Comparison of ENCODE assay signal across 8 mouse cellular contexts in genomic region chr6:50526597-50527024, GRCm38 (mm10). TPM values are rescaled to one million over a fixed set of nuclear protein-coding genes. Genes with fewer than 3 reads are reported as not detected.
DNase-seq lines count a peak whose midpoint lies in the region; ATAC-seq and TF ChIP-seq lines count a peak whose summit lies in the region.

No protein-coding gene starts in this region.

- H3K36me3 ChIP-seq in forebrain, embryonic 14.5 days (ENCODE audit: control insufficient read depth, insufficient read depth, low read length), result no peaks in the 10 kb centered on the region
- no peaks in the 10 kb centered on the region for H3K36me3 ChIP-seq in liver, adult 2 months (ENCODE audit: control insufficient read depth, insufficient read depth, low read length)

- DNase-seq in A20 (ENCODE audit: low read depth, low spot score) (peak; percentile 58), ES-CJ7 (ENCODE audit: low read depth, low spot score) (peak; percentile 75)
- DNase-seq in forebrain, embryonic 14.5 days (ENCODE audit: low spot score), result peak; percentile 84
- DNase-seq in kidney, adult 8-10 months, result peak; percentile 69 to 81
- DNase-seq in liver, adult 2 months (ENCODE audit: extremely low read depth, low read depth, low spot score), result peak; percentile 83
- peak; percentile 66 for DNase-seq in ovary, postnatal 14 days (ENCODE audit: low spot score)
- peak; percentile 47 for DNase-seq in yolk sac, embryonic 10.5 days (ENCODE audit: low spot score)

- peak; percentile 74 for ATAC-seq in cerebellum, adult (ENCODE audit: insufficient number of reproducible peaks, low FRiP score, low TSS enrichment)
- ATAC-seq in forebrain, embryonic 14.5 days, result no peak

- WGBS in forebrain, embryonic 14.5 days, result 23% methylated on average over 7 of the region's 7 CpGs
- 15% methylated on average over 7 of the region's 7 CpGs for WGBS in liver, adult 2 months

- no peak overlapping the region for H3K4me2 ChIP-seq in forebrain, embryonic 14.5 days (ENCODE audit: low read length)

- no peak for TF ChIP-seq POLR2A in liver, adult 2 months (IDR thresholded peaks at IDR 0.05; ENCODE audit: extremely low read depth, insufficient read depth, low read length)

- H3K4me3 ChIP-seq in forebrain, embryonic 14.5 days (ENCODE audit: low read depth, low read length), result no peak overlapping the region
- H3K4me3 ChIP-seq in liver, adult 2 months (ENCODE audit: insufficient read depth, low read depth, low read length), result no peak overlapping the region

- H3K9me3 ChIP-seq in forebrain, embryonic 14.5 days (replicated peaks; ENCODE audit: control insufficient read depth, low read length), result no peaks in the 10 kb centered on the region

- no peak overlapping the region for H3K9ac ChIP-seq in forebrain, embryonic 14.5 days (ENCODE audit: low read length)
- no peak overlapping the region for H3K9ac ChIP-seq in liver, adult 2 months (ENCODE audit: low read depth, low read length)

- H3K27me3 ChIP-seq in forebrain, embryonic 14.5 days (replicated peaks; ENCODE audit: control insufficient read depth, insufficient read depth, low read length), result no peaks in the 10 kb centered on the region
- H3K27me3 ChIP-seq in liver, adult 2 months (ENCODE audit: control insufficient read depth, insufficient read depth, low read length), result no peaks in the 10 kb centered on the region

- TF ChIP-seq CTCF in liver, adult 2 months (IDR thresholded peaks at IDR 0.05; ENCODE audit: low read depth, low read length), result peak; percentile 68

- H3K79me2 ChIP-seq in liver, adult 2 months (ENCODE audit: control insufficient read depth, insufficient read depth, low read length), result no peaks in the 10 kb centered on the region

- H3K27ac ChIP-seq in forebrain, embryonic 14.5 days (ENCODE audit: low read depth, low read length), result no peak overlapping the region
- no peak overlapping the region for H3K27ac ChIP-seq in liver, adult 2 months (replicated peaks; ENCODE audit: insufficient read depth, low read depth, low read length)

- no peaks in the 10 kb centered on the region for H3K4me1 ChIP-seq in forebrain, embryonic 14.5 days (ENCODE audit: control insufficient read depth, insufficient read depth, low read length)
- no peaks in the 10 kb centered on the region for H3K4me1 ChIP-seq in liver, adult 2 months (ENCODE audit: control insufficient read depth, insufficient read depth, low read length)

RNA-seq across cellular contexts. Expression of gene Cycs, which starts 39.7 kb away (rescaled TPM):
- 65.1 and 70.5 TPM in 2 replicates for polyA plus RNA-seq in forebrain, embryonic 14.5 days (2014; fragmentation: Nextera tagmentation; extraction: Ambion mirVana)
- 36.2 and 52.9 TPM in 2 replicates for total RNA-seq in liver, adult 2 months (2014; rRNA removed)
- 2.9 and 3.1 TPM in 2 replicates for polyA plus RNA-seq in liver, adult 2 months (2012; rRNA removed)

Comparison
In these comparisons a context has a peak if more than half of its experiments do, and no peak if none do; other contexts are left out.
1. RNA of gene Cycs, which starts 39.7 kb away (polyA plus RNA-seq): 65.1 to 70.5 TPM in forebrain, embryonic 14.5 days; 2.9 to 3.1 TPM in liver, adult 2 months; every median in the first group is over 10 times any median in the second.
2. Peak in every context shown above with its lines, with median percentiles within 50 percentile points of each other: DNase-seq.